Mouse (Mus musculus) cerebellum, adult 9-11 months (tissue): ENCODE data around the gene Vmn2r11.
"Not testable (repeated sequence)": the region's sequence is repeated elsewhere in the genome, so short reads cannot be mapped to it uniquely, and the experiment has no call there.

Source experiments
- DNase-seq: peaks from one replicate; pipeline ENCODE4 v3.0.0; 2022

Vmn2r11 gene

DNA sequence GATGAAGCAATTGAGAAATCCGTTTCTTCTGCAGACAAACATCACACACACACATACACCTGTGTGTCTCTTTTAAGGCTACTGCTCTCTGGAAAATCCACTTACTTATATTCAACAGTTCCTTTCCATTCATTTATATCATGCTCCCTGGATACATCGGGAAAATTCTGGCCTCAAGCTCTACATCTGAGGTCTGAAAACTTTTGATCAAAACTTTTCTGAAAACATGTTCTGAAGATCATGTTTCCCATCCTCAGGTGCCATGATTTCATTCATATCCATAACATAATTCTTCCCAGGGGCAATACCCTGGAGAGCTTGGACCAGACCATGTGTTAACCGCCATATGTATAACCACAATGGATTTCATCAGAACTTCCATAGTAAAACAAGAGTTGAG lies at the start of gene Vmn2r11:
Gene Vmn2r11, minus strand, starts transcription at position 101 of the 400 bp plus-strand sequence.
- not testable (repeated sequence) for DNase-seq

DNA sequence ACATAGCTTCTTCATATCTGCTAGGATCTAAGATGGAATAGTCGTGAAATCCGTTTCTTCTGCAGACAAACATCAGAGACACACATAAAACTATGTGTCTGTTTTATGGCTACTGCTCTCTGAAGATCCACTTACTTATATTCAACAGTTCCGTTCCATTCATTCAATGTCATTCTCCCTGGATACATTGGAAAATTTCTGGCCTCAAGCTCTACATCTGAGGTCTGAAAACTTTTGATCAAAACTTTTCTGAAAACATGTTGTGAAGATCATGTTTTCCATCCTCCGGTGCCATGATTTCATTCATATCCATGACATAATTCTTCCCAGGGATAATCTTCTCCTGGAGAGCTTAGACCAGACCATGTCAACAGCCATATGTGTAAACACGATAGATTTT lies 38.5 kb upstream of the Vmn2r11 start, which contains the start of gene Vmn2r12:
Gene Vmn2r12, minus strand, starts transcription at position 101 of the 400 bp plus-strand sequence.
- not testable (repeated sequence) for DNase-seq

DNA sequence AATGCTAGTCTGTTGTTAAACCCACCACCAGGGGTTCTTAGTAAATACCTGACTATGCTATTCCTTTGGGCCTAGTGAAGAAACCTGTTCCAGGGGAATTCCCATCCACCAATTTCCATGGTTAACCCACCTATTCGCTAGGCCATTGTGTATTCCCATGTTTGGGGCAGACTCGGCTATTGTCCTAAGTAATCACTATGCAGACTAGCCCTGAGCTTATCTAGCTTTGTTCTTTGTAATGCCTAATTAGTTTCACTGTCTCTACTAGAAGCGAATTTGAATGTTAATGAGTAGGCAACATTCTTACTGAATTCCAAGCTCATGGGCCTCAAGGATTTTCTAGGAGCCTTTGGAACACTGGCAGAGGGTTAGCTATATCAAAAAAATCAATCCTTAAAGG lies 37.1 kb upstream of the Vmn2r11 start:
- DNase-seq = not testable (repeated sequence)

DNA sequence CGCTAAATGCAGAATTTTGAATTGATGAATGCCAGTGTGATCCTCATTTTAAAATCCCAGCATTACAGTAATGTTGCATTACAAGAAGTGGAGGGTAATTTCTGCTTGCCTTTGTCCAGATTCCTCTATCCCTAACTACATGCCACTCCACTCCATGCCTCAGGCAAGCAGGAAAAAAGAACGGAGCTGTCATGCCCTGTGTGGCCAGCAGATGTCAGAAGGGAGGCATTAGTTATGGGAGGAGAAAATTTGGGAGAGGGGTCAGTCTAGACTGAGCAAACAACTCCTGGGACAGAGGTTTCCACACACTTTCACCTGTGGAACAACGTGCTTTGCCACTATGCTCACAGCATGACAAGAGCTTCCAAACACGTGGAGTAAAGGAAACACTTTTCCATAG lies 12.6 kb upstream of the Vmn2r11 start:
- DNase-seq = not testable (repeated sequence)

DNA sequence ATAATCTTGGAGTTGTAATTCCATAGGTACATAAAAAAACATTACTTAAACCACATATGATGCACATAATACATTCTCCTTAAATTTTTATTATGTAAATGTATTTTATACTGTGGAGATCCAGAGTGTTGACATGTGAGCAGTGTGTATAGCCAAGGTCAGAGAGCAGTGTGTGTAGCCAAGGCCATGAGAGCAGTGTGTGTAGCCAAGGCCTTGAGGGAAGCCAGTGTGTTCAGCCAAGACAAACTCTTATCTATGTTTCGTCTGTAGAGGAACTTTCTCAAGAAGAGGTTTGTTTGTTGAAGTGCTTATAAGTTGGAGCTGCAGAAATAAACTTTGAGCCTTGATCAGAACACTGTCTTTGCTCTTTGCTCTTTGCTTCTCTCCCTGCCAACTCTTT lies 4.1 kb downstream of the Vmn2r11 start:
- no peak for DNase-seq

DNA sequence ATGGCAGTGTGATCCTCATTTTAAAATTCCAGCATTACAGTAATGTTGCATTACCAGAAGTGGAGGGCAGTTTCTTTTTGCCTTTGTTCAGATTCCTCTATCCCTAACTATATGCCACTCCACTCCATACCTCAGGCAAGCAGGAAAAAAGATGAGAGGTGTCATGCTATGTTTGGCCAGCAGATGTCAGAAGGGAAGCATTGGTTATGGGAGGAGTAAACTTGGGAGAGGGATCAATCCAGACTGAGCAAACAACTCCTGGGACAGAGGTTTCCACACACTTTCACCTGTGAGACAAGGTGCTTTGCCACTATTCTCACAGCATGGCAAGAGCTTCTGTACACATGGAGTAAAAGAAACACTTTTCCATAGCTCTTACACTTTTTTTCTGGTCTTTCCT lies 26.8 kb downstream of the Vmn2r11 start:
- no peak for DNase-seq

DNA sequence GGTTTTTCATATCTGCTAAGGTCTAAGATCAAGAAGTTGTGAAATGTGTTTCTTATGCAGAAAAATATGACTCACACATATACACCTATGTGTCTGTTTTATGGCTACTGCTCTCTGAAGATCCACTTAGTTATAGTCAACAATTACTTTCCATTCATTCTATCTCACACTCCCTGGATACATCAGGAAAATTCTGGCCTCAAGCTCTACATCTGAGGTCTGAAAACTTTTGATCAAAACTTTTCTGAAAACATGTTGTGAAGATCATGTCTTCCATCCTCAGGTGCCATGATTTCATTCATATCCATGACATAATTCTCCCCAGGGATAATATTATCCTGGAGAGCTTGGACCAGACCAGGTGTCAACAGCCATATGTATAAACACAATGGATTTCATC lies 52.9 kb downstream of the Vmn2r11 start, which contains the start of gene Vmn2r10:
Gene Vmn2r10, minus strand, starts transcription at position 101 of the 400 bp plus-strand sequence.
- not testable (repeated sequence) for DNase-seq
